Mouse (Mus musculus) layer of hippocampus, adult 2 months (tissue): Measurements from ENCODE around the gene Scand1. TPM values are rescaled to one million over a fixed set of nuclear protein-coding genes. Genes with fewer than 3 reads are reported as not detected.

Source experiments
- DNase-seq, 2 experiments: peaks; one replicate each; pipeline ENCODE4 v3.0.0; 2022; ENCODE audit warnings: low spot score in 2 of 2
- H3K27ac ChIP-seq: fragments of 200-600 bp; 2 replicates; pipeline ENCODE4 v1.8.1; 2022
- H3K4me3 ChIP-seq: fragments of 200-600 bp; 2 replicates; pipeline ENCODE4 v1.8.1; 2022; ENCODE audit warnings: mild to moderate bottlenecking
- CTCF ChIP-seq: fragments of 200-600 bp; conservative IDR thresholded peaks from 2 replicates; pipeline ENCODE4 v1.8.1; 2022; ENCODE audit warnings: antibody characterized with exemption, mild to moderate bottlenecking, moderate library complexity
- total RNA-seq, 2 experiments: library from RNA; stranded (reverse); gene quantifications; 2 replicates each; pipeline ENCODE4 v1.2.3; 2021

The Scand1 gene
- total RNA-seq, 2 experiments from 2014 or later: 86.5 to 97.6 TPM

- no peak for DNase-seq
- no peak for TF ChIP-seq CTCF
- Histone ChIP-seq H3K4me3 (no peak overlapping the region), H3K27ac (peak overlapping the region; percentile 84)
These were observed 14.0 kb downstream of the Scand1 start for GRCm38 (mm10) chr2:156298458-156298857.

- no peak for DNase-seq
- no peak for TF ChIP-seq CTCF
- Histone ChIP-seq H3K4me3 (no peak overlapping the region), H3K27ac (peak overlapping the region; percentile 84)
These were observed 14.9 kb downstream of the Scand1 start for GRCm38 (mm10) chr2:156297653-156298052.

- H3K27ac ChIP-seq: no peak overlapping the region
- DNase-seq: no peak
- no peak overlapping the region for H3K4me3 ChIP-seq
- TF ChIP-seq CTCF: no peak
These were observed 16.3 kb downstream of the Scand1 start for GRCm38 (mm10) chr2:156296190-156296589.

GRCm38 (mm10) chr2:156295601-156296063 is 16.9 kb downstream of the Scand1 start:
- no peak for TF ChIP-seq CTCF
- H3K27ac ChIP-seq: no peak overlapping the region; the same call in 1 of the 2 replicates
- H3K4me3 ChIP-seq: no peak overlapping the region
- DNase-seq: no peak

GRCm38 (mm10) chr2:156291998-156292397 is 20.5 kb downstream of the Scand1 start:
- no peak for DNase-seq
- H3K27ac ChIP-seq: no peak overlapping the region
- TF ChIP-seq CTCF: no peak
- no peak overlapping the region for H3K4me3 ChIP-seq

- DNase-seq: peak in 1 of 2 experiments; percentile 41
- TF ChIP-seq CTCF: no peak
- peak overlapping the region; percentile 75 for H3K27ac ChIP-seq
- no peak overlapping the region for H3K4me3 ChIP-seq
These were observed 22.8 kb downstream of the Scand1 start for GRCm38 (mm10) chr2:156289552-156290160.

GRCm38 (mm10) chr2:156288222-156288621 is 24.3 kb downstream of the Scand1 start:
- DNase-seq: no peak
- Histone ChIP-seq H3K4me3 (no peak overlapping the region), H3K27ac (no peak overlapping the region; the same call in 1 of the 2 replicates)
- TF ChIP-seq CTCF: no peak

- TF ChIP-seq CTCF: no peak; the same call in 1 of the 2 replicates
- Histone ChIP-seq H3K27ac (no peak overlapping the region), H3K4me3 (no peak overlapping the region)
- DNase-seq: no peak
These were observed 25.8 kb downstream of the Scand1 start for GRCm38 (mm10) chr2:156286733-156287132.

GRCm38 (mm10) chr2:156285161-156285560 is 27.3 kb downstream of the Scand1 start:
- Histone ChIP-seq H3K27ac (no peak overlapping the region), H3K4me3 (no peak overlapping the region)
- no peak for TF ChIP-seq CTCF
- no peak for DNase-seq

- H3K4me3 ChIP-seq: no peak overlapping the region
- TF ChIP-seq CTCF: no peak
- DNase-seq: no peak
- no peak overlapping the region for H3K27ac ChIP-seq
These were observed 31.3 kb downstream of the Scand1 start for GRCm38 (mm10) chr2:156281227-156281626.

GRCm38 (mm10) chr2:156278226-156279017 is 34.1 kb downstream of the Scand1 start:
- peak; percentile 78 to 84 for DNase-seq
- peak overlapping the region; percentile 74 for H3K27ac ChIP-seq
- peak; percentile 99 for TF ChIP-seq CTCF
- no peak overlapping the region for H3K4me3 ChIP-seq

- no peak for DNase-seq
- H3K4me3 ChIP-seq: no peak overlapping the region
- TF ChIP-seq CTCF: no peak
- no peak overlapping the region for H3K27ac ChIP-seq
These were observed 40.0 kb downstream of the Scand1 start for GRCm38 (mm10) chr2:156272553-156272952.

GRCm38 (mm10) chr2:156267636-156268035 is 44.9 kb downstream of the Scand1 start:
- no peak for DNase-seq
- H3K27ac ChIP-seq: no peak overlapping the region
- H3K4me3 ChIP-seq: no peak overlapping the region
- TF ChIP-seq CTCF: no peak
